Mouse (Mus musculus) hindbrain, embryonic 11.5 days (tissue): Measurements from ENCODE around the gene Ntrk3. TPM values are rescaled to one million over a fixed set of nuclear protein-coding genes. Genes with fewer than 3 reads are reported as not detected.

ENCODE experiments used
- ATAC-seq: fragments of 200-750 bp; cut with Nextera tagmentation; 2 replicates; pipeline ENCODE4 v1.8.0; 2017; ENCODE audit warnings: mild to moderate bottlenecking, moderate TSS enrichment, moderate library complexity; ENCODE audit not compliant: low FRiP score
- DNase-seq: peaks from one replicate; pipeline ENCODE4 v3.0.0-alpha.2; 2015; ENCODE audit warnings: low spot score
- H3K27ac ChIP-seq: fragments of 300-500 bp; sonication (generic); 2 replicates; pipeline ENCODE4 v1.5.1; 2014; ENCODE audit warnings: mild to moderate bottlenecking, low read depth, low read length
- H3K27me3 ChIP-seq: fragments of 300-500 bp; sonication (generic); 2 replicates; pipeline ENCODE4 v1.6.1; 2014; ENCODE audit warnings: mild to moderate bottlenecking, low read length, moderate library complexity, mixed read lengths; ENCODE audit not compliant: control insufficient read depth, insufficient read depth
- H3K36me3 ChIP-seq: fragments of 300-500 bp; sonication (generic); 2 replicates; pipeline ENCODE4 v1.6.1; 2014; ENCODE audit warnings: mild to moderate bottlenecking, low read length, moderate library complexity, mixed read lengths; ENCODE audit not compliant: control insufficient read depth, insufficient read depth
- H3K4me1 ChIP-seq: fragments of 300-500 bp; sonication (generic); replicated peaks from 2 replicates; pipeline ENCODE4 v1.6.1; 2014; ENCODE audit warnings: low read length, mixed read lengths; ENCODE audit not compliant: control insufficient read depth, insufficient read depth
- H3K4me2 ChIP-seq: fragments of 300-500 bp; sonication (generic); replicated peaks from 2 replicates; pipeline ENCODE4 v1.6.1; 2014; ENCODE audit warnings: mild to moderate bottlenecking, low read depth, low read length
- H3K4me3 ChIP-seq: fragments of 300-500 bp; sonication (generic); 2 replicates; pipeline ENCODE4 v1.5.1; 2014; ENCODE audit warnings: low read depth, low read length
- H3K9ac ChIP-seq: fragments of 300-500 bp; sonication (generic); 2 replicates; pipeline ENCODE4 v1.6.1; 2014; ENCODE audit warnings: low read depth, low read length
- H3K9me3 ChIP-seq: fragments of 300-500 bp; sonication (generic); 2 replicates; pipeline ENCODE4 v1.6.1; 2016; ENCODE audit warnings: low read length; ENCODE audit not compliant: control insufficient read depth
- WGBS: fragments of 180-500 bp; shearing (Covaris S2); extraction: QIAGEN DNeasy Blood & Tissue Kit; methylation state at CpG from one replicate; pipeline ENCODE4 v1.1.7; 2014; 5-methylcytosine and 5-hydroxymethylcytosine counted together
- polyA plus RNA-seq: library from polyadenylated mRNA; unstranded; fragments of >200 nt; fragmentation: Nextera tagmentation; extraction: Ambion mirVana; gene quantifications from 2 replicates; pipeline ENCODE4 v1.2.1, GENCODE M21; 2014

The Ntrk3 gene
- polyA plus RNA-seq, 1 experiment from 2014 or later, result 8.0 TPM

- Histone ChIP-seq H3K4me3 (no peak overlapping the region), H3K4me1 (no peaks in the 10 kb centered on the region), H3K9ac (no peak overlapping the region), H3K27me3 (no peaks in the 10 kb centered on the region), H3K4me2 (no peak overlapping the region), H3K36me3 (no peaks in the 10 kb centered on the region), H3K27ac (no peak overlapping the region), H3K9me3 (no peaks in the 10 kb centered on the region)
- 84% methylated on average over 8 of the region's 8 CpGs for WGBS
- DNase-seq, result no peak
- ATAC-seq, result no peak
These were observed 6.4 kb downstream of the Ntrk3 start for GRCm38 (mm10) chr7:78731391-78731790.

- no peaks in the 10 kb centered on the region for H3K27me3 ChIP-seq
- ATAC-seq (no peak), DNase-seq (no peak)
- H3K9me3 ChIP-seq, result no peaks in the 10 kb centered on the region
- H3K27ac ChIP-seq, result no peak overlapping the region
- no peak overlapping the region for H3K4me3 ChIP-seq
- no peaks in the 10 kb centered on the region for H3K4me1 ChIP-seq
- 81% methylated on average over 4 of the region's 4 CpGs for WGBS
- no peak overlapping the region for H3K4me2 ChIP-seq
- no peak overlapping the region for H3K9ac ChIP-seq
- no peaks in the 10 kb centered on the region for H3K36me3 ChIP-seq
These were observed 13.2 kb downstream of the Ntrk3 start for GRCm38 (mm10) chr7:78724591-78724990.

GRCm38 (mm10) chr7:78722051-78722450 lies 15.8 kb downstream of the Ntrk3 start:
- no peak for ATAC-seq
- Histone ChIP-seq H3K4me1 (no peaks in the 10 kb centered on the region), H3K4me2 (no peak overlapping the region), H3K4me3 (no peak overlapping the region), H3K9me3 (no peaks in the 10 kb centered on the region), H3K27me3 (no peaks in the 10 kb centered on the region), H3K27ac (no peak overlapping the region), H3K36me3 (no peaks in the 10 kb centered on the region), H3K9ac (no peak overlapping the region)
- no peak for DNase-seq
- 95% methylated on average over 4 of the region's 4 CpGs for WGBS

- Histone ChIP-seq H3K27ac (no peak overlapping the region), H3K36me3 (no peaks in the 10 kb centered on the region), H3K4me2 (no peak overlapping the region), H3K9ac (no peak overlapping the region), H3K4me1 (no peaks in the 10 kb centered on the region), H3K9me3 (no peaks in the 10 kb centered on the region), H3K27me3 (no peaks in the 10 kb centered on the region), H3K4me3 (no peak overlapping the region)
- ATAC-seq (no peak), DNase-seq (no peak)
- WGBS, result 89% methylated on average over 9 of the region's 9 CpGs
These were observed 16.6 kb downstream of the Ntrk3 start for GRCm38 (mm10) chr7:78720989-78721816.

GRCm38 (mm10) chr7:78719795-78720460 lies 17.9 kb downstream of the Ntrk3 start:
- no peaks in the 10 kb centered on the region for H3K27me3 ChIP-seq
- no peaks in the 10 kb centered on the region for H3K9me3 ChIP-seq
- no peaks in the 10 kb centered on the region for H3K36me3 ChIP-seq
- WGBS, result 73% methylated on average over 7 of the region's 7 CpGs
- H3K4me2 ChIP-seq, result no peak overlapping the region
- ATAC-seq (no peak), DNase-seq (no peak)
- H3K4me1 ChIP-seq, result no peaks in the 10 kb centered on the region
- no peak overlapping the region for H3K27ac ChIP-seq
- H3K4me3 ChIP-seq, result no peak overlapping the region
- H3K9ac ChIP-seq, result no peak overlapping the region

GRCm38 (mm10) chr7:78719117-78719516 lies 18.7 kb downstream of the Ntrk3 start:
- Histone ChIP-seq H3K36me3 (no peaks in the 10 kb centered on the region), H3K4me3 (no peak overlapping the region), H3K4me2 (no peak overlapping the region), H3K9me3 (no peaks in the 10 kb centered on the region), H3K27me3 (no peaks in the 10 kb centered on the region), H3K4me1 (no peaks in the 10 kb centered on the region), H3K9ac (no peak overlapping the region), H3K27ac (no peak overlapping the region)
- ATAC-seq (no peak), DNase-seq (no peak)
- WGBS, result 86% methylated on average over 5 of the region's 5 CpGs

- WGBS, result 86% methylated on average over 8 of the region's 8 CpGs
- no peak overlapping the region for H3K9ac ChIP-seq
- H3K4me3 ChIP-seq, result no peak overlapping the region
These were observed 19.6 kb downstream of the Ntrk3 start for GRCm38 (mm10) chr7:78718191-78718609.

GRCm38 (mm10) chr7:78707708-78708107 lies 30.1 kb downstream of the Ntrk3 start:
- no peak overlapping the region for H3K9ac ChIP-seq
- H3K4me3 ChIP-seq, result no peak overlapping the region
- 85% methylated on average over 7 of the region's 7 CpGs for WGBS
- no peaks in the 10 kb centered on the region for H3K4me1 ChIP-seq
- DNase-seq (no peak), ATAC-seq (no peak)
- no peaks in the 10 kb centered on the region for H3K27me3 ChIP-seq
- H3K36me3 ChIP-seq, result no peaks in the 10 kb centered on the region
- no peak overlapping the region for H3K4me2 ChIP-seq
- H3K9me3 ChIP-seq, result no peaks in the 10 kb centered on the region
- H3K27ac ChIP-seq, result no peak overlapping the region

More at GRCm38 (mm10) chr7:78718191-78718609, 19.6 kb downstream of the Ntrk3 start:
- DNase-seq (no peak), ATAC-seq (no peak)
- Histone ChIP-seq H3K4me2 (no peak overlapping the region), H3K27me3 (no peaks in the 10 kb centered on the region), H3K36me3 (no peaks in the 10 kb centered on the region), H3K27ac (no peak overlapping the region), H3K4me1 (no peaks in the 10 kb centered on the region), H3K9me3 (no peaks in the 10 kb centered on the region)

- no peak for DNase-seq
- 87% methylated on average over 3 of the region's 3 CpGs for WGBS
- H3K9me3 ChIP-seq, result no peaks in the 10 kb centered on the region
- H3K36me3 ChIP-seq, result no peaks in the 10 kb centered on the region
- no peak overlapping the region for H3K4me2 ChIP-seq
- ATAC-seq, result no peak
- H3K27ac ChIP-seq, result no peak overlapping the region
- H3K27me3 ChIP-seq, result no peaks in the 10 kb centered on the region
- H3K4me3 ChIP-seq, result no peak overlapping the region
- H3K4me1 ChIP-seq, result no peaks in the 10 kb centered on the region
- no peak overlapping the region for H3K9ac ChIP-seq
These were observed 30.7 kb downstream of the Ntrk3 start for GRCm38 (mm10) chr7:78707122-78707521.
